Mouse (Mus musculus): ENCODE measurements around the gene Tspan31.
A peak's percentile ranks its signal among the peaks of the same experiment; 100 is the strongest.

Gene Tspan31

GRCm38 (mm10) chr10:127043187-127043586, 26.9 kb downstream of the Tspan31 start:
- DNase-seq (ENCODE audit: extremely low spot score, low spot score) = no peak

- no peak for DNase-seq (ENCODE audit: extremely low spot score, low spot score)
These were observed 27.5 kb downstream of the Tspan31 start for GRCm38 (mm10) chr10:127042468-127043115.

- peak; percentile 96 for DNase-seq (ENCODE audit: extremely low spot score, low spot score)
These were observed 28.2 kb downstream of the Tspan31 start for GRCm38 (mm10) chr10:127041774-127042338.

GRCm38 (mm10) chr10:127041274-127041766, 28.7 kb downstream of the Tspan31 start, which contains the start of the genes Mettl1 and Eef1akmt3:
TSS of gene Mettl1 (plus strand) at chr10:127041414.
TSS of gene Eef1akmt3 (minus strand) at chr10:127041513.
- DNase-seq (ENCODE audit: extremely low spot score, low spot score) = peak; percentile 67

GRCm38 (mm10) chr10:127040569-127041214, 29.4 kb downstream of the Tspan31 start:
- no peak for DNase-seq (ENCODE audit: extremely low spot score, low spot score)

GRCm38 (mm10) chr10:127037641-127038040, 32.4 kb downstream of the Tspan31 start:
- DNase-seq (ENCODE audit: extremely low spot score, low spot score) = no peak

- no peak for DNase-seq (ENCODE audit: extremely low spot score, low spot score)
These were observed 33.8 kb downstream of the Tspan31 start for GRCm38 (mm10) chr10:127036273-127036672.

- no peak for DNase-seq (ENCODE audit: extremely low spot score, low spot score)
These were observed 36.7 kb downstream of the Tspan31 start for GRCm38 (mm10) chr10:127033301-127033741.

GRCm38 (mm10) chr10:127030336-127031296, 39.4 kb downstream of the Tspan31 start, which contains the start of gene Tsfm:
TSS of gene Tsfm (minus strand) at chr10:127030840.
- peak; percentile 94 for DNase-seq (ENCODE audit: extremely low spot score, low spot score)

GRCm38 (mm10) chr10:127018422-127018821, 51.6 kb downstream of the Tspan31 start:
- DNase-seq (ENCODE audit: extremely low spot score, low spot score) = no peak
